Mouse (Mus musculus) lung, postnatal 25 days (tissue): ENCODE data around the gene Nip7.
"Not testable (repeated sequence)": the region's sequence is repeated elsewhere in the genome, so short reads cannot be mapped to it uniquely, and the experiment has no call there.

Experiments
- DNase-seq: peaks from one replicate; pipeline ENCODE4 v3.0.0; 2022; ENCODE audit warnings: low spot score

Nip7 gene

DNA sequence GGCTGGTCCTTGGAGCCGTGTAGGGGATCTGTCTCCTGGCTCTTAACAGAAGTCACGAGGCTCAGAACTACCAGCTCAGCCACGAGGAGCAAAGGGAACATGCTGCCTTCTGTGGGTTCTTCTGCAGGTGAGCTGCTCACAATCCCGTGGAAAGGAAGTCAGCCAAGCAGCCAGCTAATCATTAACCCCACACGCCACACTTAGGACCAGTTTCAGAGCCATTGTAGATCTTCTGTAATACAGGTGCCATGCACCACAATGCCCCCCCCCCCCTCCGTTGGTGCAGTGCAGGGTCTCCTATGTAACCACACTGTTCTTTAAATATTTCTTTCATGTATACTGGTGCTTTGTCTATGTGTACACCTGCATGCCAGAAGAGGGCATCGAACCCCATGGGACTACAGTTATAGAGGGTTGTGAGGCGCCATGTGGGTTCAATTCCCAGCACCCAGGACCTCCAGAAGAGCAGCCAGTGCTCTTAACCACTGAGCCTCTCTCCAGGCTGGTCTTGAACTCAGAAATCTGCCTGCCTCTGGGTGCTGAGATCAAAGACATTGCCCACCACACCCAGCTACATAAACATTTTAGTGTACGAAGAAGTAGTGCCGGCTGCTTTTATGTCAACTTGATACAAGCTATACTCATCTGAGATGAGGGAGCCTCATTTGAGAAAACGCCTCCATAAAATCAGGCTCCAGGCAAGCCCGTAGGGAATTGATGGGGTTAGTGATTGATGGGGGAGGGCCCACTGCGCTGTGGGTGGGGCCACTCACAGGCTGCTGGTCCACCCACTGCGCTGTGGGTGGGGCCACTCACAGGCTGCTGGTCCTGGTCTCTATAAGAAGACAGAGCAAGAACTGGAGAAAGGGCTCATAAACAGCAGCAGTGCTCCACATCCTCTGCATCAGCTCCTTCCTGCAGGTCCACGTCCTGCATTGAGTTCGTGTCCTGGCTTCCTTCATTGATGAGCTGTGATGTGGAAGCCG is 9.1 kb downstream of the Nip7 start, which contains the start of gene Tmed6:
Gene Tmed6 (minus strand): TSS at position 134 of the 986 bp plus-strand sequence.
- peak; percentile 43 for DNase-seq

DNA sequence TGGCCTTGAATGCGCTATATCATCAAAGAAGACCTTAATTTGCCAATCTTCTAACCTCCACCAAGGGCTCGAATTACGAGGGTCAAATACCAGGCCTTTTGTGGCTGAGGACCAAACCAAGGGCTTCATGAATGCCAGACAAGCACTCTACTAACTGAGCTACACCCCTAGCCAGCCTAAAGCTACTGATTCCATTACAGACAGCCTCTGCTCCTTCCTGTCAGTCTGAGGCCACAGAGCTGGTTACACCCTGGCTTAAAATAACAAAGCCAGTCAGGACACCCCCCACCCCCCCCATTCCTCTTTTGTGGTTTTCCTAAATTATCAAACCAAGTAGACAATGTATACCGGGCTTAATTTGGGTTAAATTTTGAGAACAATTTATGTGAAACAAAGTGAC is 17.0 kb downstream of the Nip7 start:
- no peak for DNase-seq

- no peak for DNase-seq
Measured at GRCm38 (mm10) chr8:107074128-107074527, 17.5 kb downstream of the Nip7 start.

- DNase-seq, result no peak
Measured at GRCm38 (mm10) chr8:107076239-107076888, 19.7 kb downstream of the Nip7 start.

DNA sequence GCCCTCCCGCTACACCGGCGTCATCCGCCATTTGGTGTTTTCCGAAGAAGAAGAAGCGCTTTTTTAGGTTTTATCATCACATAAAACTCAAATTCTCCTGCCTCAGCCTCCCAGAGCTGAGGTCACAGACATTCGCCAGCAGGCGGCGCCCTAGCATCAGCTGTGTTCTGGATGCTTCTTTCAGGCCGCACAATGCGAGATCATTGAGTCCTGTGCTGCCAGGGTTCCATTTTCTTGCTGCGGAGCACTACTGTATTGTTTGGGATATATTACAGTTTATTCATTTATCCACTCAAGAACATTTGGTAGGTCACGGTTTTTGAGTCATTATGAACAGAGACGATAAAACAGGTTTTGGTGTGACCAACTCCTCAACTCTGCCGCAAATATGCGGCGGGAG is 28.7 kb downstream of the Nip7 start:
- no peak for DNase-seq

DNA sequence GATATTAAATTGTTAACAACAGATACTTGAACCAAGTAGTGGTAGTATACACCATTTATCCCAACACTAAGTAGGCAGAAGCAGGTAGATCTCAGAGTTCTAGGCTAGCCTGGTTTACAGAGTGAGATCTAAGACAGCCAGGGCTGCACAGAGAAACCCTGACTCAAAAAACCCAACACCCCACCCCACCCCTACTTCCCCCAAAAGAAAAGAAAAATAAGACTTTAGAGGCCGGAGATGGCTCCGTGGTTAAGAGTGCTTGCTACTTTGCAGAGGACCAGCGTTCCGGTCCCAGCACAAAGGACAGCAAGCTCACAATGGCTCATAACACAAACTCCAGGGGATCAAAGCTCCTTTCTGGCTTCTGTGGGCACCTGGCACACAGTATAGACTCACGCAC is 29.3 kb downstream of the Nip7 start:
- DNase-seq, result no peak

DNA sequence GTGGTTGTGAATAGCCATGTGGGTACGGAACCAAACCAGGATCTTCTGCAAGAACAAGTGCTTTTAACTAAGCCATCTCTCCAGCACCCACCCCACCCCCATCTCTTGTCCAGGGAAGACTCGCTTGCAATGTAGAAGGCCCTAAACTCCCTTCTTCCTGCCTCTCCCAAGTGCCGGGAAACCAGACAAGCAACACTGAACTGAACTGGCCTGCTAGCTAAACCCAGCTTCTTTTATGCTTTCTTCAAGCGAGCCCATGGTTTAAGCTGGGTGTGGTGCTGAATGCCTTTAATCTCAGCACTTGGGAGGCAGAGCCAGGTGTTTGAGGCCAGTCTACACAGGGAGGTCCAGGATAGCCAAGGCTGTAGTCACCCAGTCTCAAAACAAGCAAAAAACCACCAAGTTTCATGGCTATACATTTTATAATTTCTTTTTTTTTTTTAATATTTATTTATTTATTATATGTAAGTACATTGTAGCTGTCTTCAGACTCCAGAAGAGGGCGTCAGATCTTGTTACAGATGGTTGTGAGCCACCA is 31.9 kb downstream of the Nip7 start:
- no peak for DNase-seq

GRCm38 (mm10) chr8:107090531-107090930 is 33.9 kb downstream of the Nip7 start:
- DNase-seq, result no peak

- DNase-seq, result no peak
Measured at GRCm38 (mm10) chr8:107095717-107096365, 39.2 kb downstream of the Nip7 start.

DNA sequence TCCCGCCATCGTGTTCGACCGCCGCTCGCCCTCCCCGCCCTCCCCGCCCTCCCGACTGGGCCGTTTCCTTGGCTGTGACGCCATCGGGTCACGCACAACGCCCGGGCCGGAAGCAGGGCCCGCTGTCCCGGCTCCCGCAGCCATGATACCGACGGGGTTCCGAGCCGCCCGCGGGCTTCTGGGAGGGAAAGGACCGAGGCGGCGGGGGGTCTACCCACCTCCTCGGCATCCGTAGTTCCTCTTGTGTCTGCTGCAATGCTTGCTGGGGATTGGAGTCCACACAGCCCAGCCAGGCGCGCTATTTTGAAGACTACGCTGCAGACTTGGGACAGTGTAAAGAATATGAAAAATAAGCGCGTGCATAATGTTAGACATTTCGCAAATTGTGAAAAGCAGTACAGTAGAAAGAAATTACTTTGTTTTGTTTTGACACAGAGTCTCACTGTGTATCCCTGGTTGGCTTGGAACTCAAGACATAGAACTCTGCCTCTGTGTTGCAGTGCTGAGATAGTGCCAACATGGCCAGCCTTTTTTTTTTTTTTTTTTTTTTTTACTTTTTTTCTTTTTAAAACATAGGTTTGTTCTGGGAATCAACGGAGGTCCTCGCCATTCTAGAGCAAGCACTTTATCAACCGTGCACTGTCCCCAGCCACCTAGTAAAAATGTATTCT is 39.8 kb downstream of the Nip7 start, which contains the start of gene Terf2:
Gene Terf2 (minus strand): TSS at position 182 of the 671 bp plus-strand sequence.
- DNase-seq, result peak; percentile 96

GRCm38 (mm10) chr8:107100635-107101034 is 44.0 kb downstream of the Nip7 start:
- DNase-seq, result no peak

- DNase-seq, result peak; percentile 79
Measured at GRCm38 (mm10) chr8:107104547-107104946, 47.9 kb downstream of the Nip7 start.

GRCm38 (mm10) chr8:107108089-107108488 is 51.4 kb downstream of the Nip7 start:
- not testable (repeated sequence) for DNase-seq

- DNase-seq, result no peak
Measured at GRCm38 (mm10) chr8:107108978-107109720, 52.5 kb downstream of the Nip7 start.

DNA sequence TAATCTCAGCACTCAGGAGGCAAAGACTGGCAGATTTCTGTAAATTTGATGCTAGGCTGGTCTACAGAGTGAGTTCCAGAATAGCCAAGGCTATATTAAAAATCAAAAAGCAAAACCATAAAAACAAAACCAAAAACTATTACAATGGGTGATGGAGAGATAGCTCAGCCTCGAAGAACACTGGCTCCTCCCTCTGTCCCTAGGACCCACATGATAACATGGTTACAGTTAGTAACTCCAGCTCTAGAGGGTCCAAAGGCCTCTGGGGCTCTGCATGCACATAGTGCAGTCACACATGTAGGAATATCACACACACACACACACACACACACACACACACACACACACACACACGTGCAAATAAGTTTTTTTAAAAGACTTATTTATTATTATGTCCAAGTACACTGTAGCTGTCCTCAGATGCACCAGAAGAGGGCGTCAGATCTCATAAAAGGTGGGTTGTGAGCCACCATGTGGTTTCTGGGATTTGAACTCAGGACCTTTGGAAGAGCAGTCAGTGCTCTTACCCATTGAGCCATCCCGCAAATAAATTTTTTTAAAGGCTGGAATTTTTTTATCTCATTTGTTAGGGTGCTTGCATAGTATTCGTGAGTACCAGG is 53.2 kb downstream of the Nip7 start:
- DNase-seq, result no peak
